Comparison of ENCODE assay signal across 21 mouse cellular contexts in the genomic region with DNA sequence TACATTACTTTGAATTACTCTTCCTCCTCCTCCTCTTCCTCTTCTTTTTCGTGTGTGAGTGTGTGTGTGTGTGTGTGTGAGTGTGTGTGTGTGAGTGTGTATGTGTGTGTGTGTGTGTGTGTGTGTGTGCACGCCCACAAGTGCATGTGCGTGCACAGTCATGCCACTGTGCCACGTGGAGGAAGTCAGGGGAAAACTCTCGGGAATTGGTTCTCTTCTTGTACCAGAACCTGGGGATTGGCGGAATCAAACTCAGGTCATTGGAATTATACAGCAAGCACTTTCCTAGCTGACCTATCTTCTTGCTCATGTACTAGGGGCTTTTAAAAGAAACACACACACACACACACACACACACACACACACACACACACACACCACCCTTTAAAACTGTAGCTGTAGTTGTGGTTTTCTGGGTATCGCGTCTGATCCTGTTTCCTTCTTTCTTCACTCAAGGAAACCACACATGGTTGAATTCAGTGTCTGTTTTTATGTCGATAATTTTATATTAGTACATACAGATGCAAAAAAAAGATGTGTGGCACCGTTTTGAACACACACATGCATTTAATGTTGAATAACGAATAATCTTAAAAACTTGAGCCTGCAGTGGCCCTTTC.
A peak's percentile ranks its signal among the peaks of the same experiment; 100 is the strongest.
DNase-seq lines count a peak whose midpoint lies in the region; ATAC-seq and TF ChIP-seq lines count a peak whose summit lies in the region.
"Had no signal": no experiment of that assay in that cellular context is flagged by ENCODE, and none has a peak within 500 bp of the region (broad histone marks: within the 10 kb centered on the region; RNA-seq: fewer than 3 reads in every experiment).

No protein-coding gene starts in this region.

- no peaks in the 10 kb centered on the region for H3K27me3 ChIP-seq in liver, postnatal 0 days (ENCODE audit: insufficient read depth, low read length)
- no peaks in the 10 kb centered on the region for H3K27me3 ChIP-seq in liver, embryonic 11.5 days (replicated peaks; ENCODE audit: control insufficient read depth, insufficient read depth, low read length)
- no peaks in the 10 kb centered on the region for H3K27me3 ChIP-seq in kidney, adult 2 months (replicated peaks; ENCODE audit: control insufficient read depth, insufficient read depth, low read length)
- H3K27me3 ChIP-seq in midbrain, embryonic 10.5 days (ENCODE audit: low read depth, poor library complexity, severe bottlenecking) = peaks cover 34% of the 10 kb centered on the region
- H3K27me3 ChIP-seq: CH12.LX; embryonic facial prominence, embryonic 15.5 days; heart, embryonic 13.5 days had no signal

- H3K36me3 ChIP-seq in liver, postnatal 0 days (replicated peaks; ENCODE audit: insufficient read depth, low read length) = no peaks in the 10 kb centered on the region
- H3K36me3 ChIP-seq in liver, embryonic 11.5 days (ENCODE audit: control insufficient read depth, insufficient read depth, low read length) = no peaks in the 10 kb centered on the region
- H3K36me3 ChIP-seq in kidney, adult 2 months (ENCODE audit: control insufficient read depth, insufficient read depth, low read length) = no peaks in the 10 kb centered on the region
- H3K36me3 ChIP-seq in midbrain, embryonic 10.5 days = no peaks in the 10 kb centered on the region
- H3K36me3 ChIP-seq: embryonic facial prominence, embryonic 15.5 days; forebrain, embryonic 10.5 days; hindbrain, embryonic 12.5 days had no signal

- TF ChIP-seq EP300 in liver, postnatal 0 days (IDR thresholded peaks at IDR 0.05; ENCODE audit: low read depth) = peak; percentile 50; the same call in 1 of the 2 replicates

- 36% methylated on average over 11 of the region's 11 CpGs for WGBS in liver, postnatal 0 days (ENCODE audit: insufficient replicate concordance)
- 69% methylated on average over 11 of the region's 11 CpGs for WGBS in liver, embryonic 11.5 days
- WGBS in kidney, adult 2 months = 83% methylated on average over 11 of the region's 11 CpGs
- 92% methylated on average over 11 of the region's 11 CpGs for WGBS in midbrain, embryonic 10.5 days

- DNase-seq in liver, postnatal 0 days = no peak
- DNase-seq in liver, embryonic 11.5 days (ENCODE audit: low spot score) = no peak
- no peak for DNase-seq in left cerebral cortex, postnatal 25 days (ENCODE audit: low spot score in 2 of 2)
- DNase-seq in kidney, adult 2 months = no peak
- no peak for DNase-seq in midbrain, embryonic 10.5 days (ENCODE audit: low spot score)
- DNase-seq: adrenal gland, adult 8-10 months; adrenal gland, postnatal 36 days; cerebellum, adult 2 months; cerebellum, postnatal 10 days; embryo, embryonic 11 days; heart, postnatal 36 days had no signal

- no peak for TF ChIP-seq CTCF in liver, postnatal 0 days (IDR thresholded peaks at IDR 0.05; ENCODE audit: low read depth)
- TF ChIP-seq CTCF in kidney, adult 2 months (conservative IDR thresholded peaks at IDR 0.05; ENCODE audit: insufficient read depth, insufficient read length, low read depth, low read length) = no peak

- no peak overlapping the region for H3K4me3 ChIP-seq in liver, postnatal 0 days (ENCODE audit: low read depth, low read length)
- no peak overlapping the region for H3K4me3 ChIP-seq in liver, embryonic 11.5 days (ENCODE audit: low read depth, low read length)
- H3K4me3 ChIP-seq in kidney, adult 2 months (ENCODE audit: insufficient read depth, low read depth, low read length) = no peak overlapping the region
- no peak overlapping the region for H3K4me3 ChIP-seq in midbrain, embryonic 10.5 days
- H3K4me3 ChIP-seq: embryonic facial prominence, embryonic 15.5 days; erythroblast, embryonic 14.5 days; forebrain, embryonic 10.5 days; heart, embryonic 13.5 days; hindbrain, embryonic 12.5 days had no signal

- H3K27ac ChIP-seq in liver, postnatal 0 days (ENCODE audit: low read depth) = no peak overlapping the region
- no peak overlapping the region for H3K27ac ChIP-seq in liver, embryonic 11.5 days (ENCODE audit: low read depth, low read length)
- H3K27ac ChIP-seq in kidney, adult 2 months (ENCODE audit: insufficient read depth, low read depth, low read length) = no peak overlapping the region
- no peak overlapping the region for H3K27ac ChIP-seq in midbrain, embryonic 10.5 days (replicated peaks)
- H3K27ac ChIP-seq: embryonic facial prominence, embryonic 15.5 days; forebrain, embryonic 10.5 days; heart, embryonic 13.5 days; hindbrain, embryonic 12.5 days had no signal

- TF ChIP-seq POLR2A in kidney, adult 2 months (IDR thresholded peaks at IDR 0.05; ENCODE audit: low read depth, low read length) = no peak

- H3K4me1 ChIP-seq in liver, postnatal 0 days (ENCODE audit: insufficient read depth) = no peaks in the 10 kb centered on the region
- no peaks in the 10 kb centered on the region for H3K4me1 ChIP-seq in liver, embryonic 11.5 days (replicated peaks; ENCODE audit: control insufficient read depth, insufficient read depth, low read length)
- H3K4me1 ChIP-seq in kidney, adult 2 months (ENCODE audit: control insufficient read depth, insufficient read depth, low read length) = no peaks in the 10 kb centered on the region
- H3K4me1 ChIP-seq in midbrain, embryonic 10.5 days = peaks cover 7% of the 10 kb centered on the region; the same call in 1 of the 2 replicates
- H3K4me1 ChIP-seq: embryonic facial prominence, embryonic 15.5 days had no signal

- no peaks in the 10 kb centered on the region for H3K9me3 ChIP-seq in liver, postnatal 0 days (ENCODE audit: low read length)
- H3K9me3 ChIP-seq in liver, embryonic 11.5 days (ENCODE audit: control insufficient read depth, low read length) = no peaks in the 10 kb centered on the region
- H3K9me3 ChIP-seq in midbrain, embryonic 10.5 days (replicated peaks) = no peaks in the 10 kb centered on the region
- H3K9me3 ChIP-seq: embryonic facial prominence, embryonic 15.5 days; forebrain, embryonic 10.5 days; heart, embryonic 13.5 days; hindbrain, embryonic 12.5 days had no signal

- no peak overlapping the region for H3K9ac ChIP-seq in liver, postnatal 0 days (replicated peaks)
- H3K9ac ChIP-seq in liver, embryonic 11.5 days (ENCODE audit: low read depth, low read length) = no peak overlapping the region
- H3K9ac ChIP-seq: embryonic facial prominence, embryonic 15.5 days; heart, embryonic 13.5 days; hindbrain, embryonic 12.5 days had no signal

- 0 out of 2 replicates have a peak, but pooled peaks have one; percentile 29 for ATAC-seq in liver, postnatal 0 days
- no peak for ATAC-seq in liver, embryonic 11.5 days (replicated peaks; ENCODE audit: low FRiP score)
- ATAC-seq in hematopoietic stem cell, adult 5-6 weeks (replicated peaks in 1 of 2; ENCODE audit: insufficient read depth in 1 of 2, low FRiP score in 2 of 2, low TSS enrichment in 1 of 2, low read depth in 1 of 2, poor library complexity in 2 of 2, severe bottlenecking in 2 of 2) = peak; percentile 65 to 67
- peak; percentile 66 for ATAC-seq in megakaryocyte-erythroid progenitor cell, adult 5-6 weeks (replicated peaks; ENCODE audit: low FRiP score, low TSS enrichment, poor library complexity, severe bottlenecking)
- ATAC-seq: forebrain, embryonic 14.5 days; hindbrain, embryonic 16.5 days had no signal

- H3K4me2 ChIP-seq in liver, postnatal 0 days (ENCODE audit: low read depth, low read length) = no peak overlapping the region
- no peak overlapping the region for H3K4me2 ChIP-seq in liver, embryonic 11.5 days
- H3K4me2 ChIP-seq: embryonic facial prominence, embryonic 15.5 days; heart, embryonic 13.5 days; hindbrain, embryonic 12.5 days had no signal

- intact Hi-C loops in left cerebral cortex, postnatal 25 days (cut with DNase I) = no loop called here
